30 mouse cellular contexts compared by ENCODE assay signal in the genomic region with DNA sequence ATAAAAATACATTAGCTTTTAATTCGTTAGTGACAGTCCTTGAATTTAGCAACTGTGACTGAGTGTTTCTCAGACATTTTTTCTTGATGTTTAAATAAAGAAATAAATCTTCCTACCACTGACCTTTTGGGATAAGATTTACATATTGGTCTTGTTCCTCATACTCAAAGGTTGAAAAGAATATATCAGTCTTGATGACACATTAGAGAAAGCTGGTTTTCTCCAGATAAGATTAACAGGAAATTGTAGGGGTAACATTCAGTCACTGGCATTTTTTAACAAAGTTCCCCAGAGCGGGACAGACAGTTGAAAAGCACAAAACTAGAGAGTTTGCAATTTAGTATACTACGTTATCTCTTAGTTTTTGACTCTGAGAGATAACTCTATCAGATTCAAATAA. TPM values are rescaled to one million over a fixed set of nuclear protein-coding genes. Genes with fewer than 3 reads are reported as not detected.
"Had no signal": no experiment of that assay in that cellular context is flagged by ENCODE, and none has a peak within 500 bp of the region (broad histone marks: within the 10 kb centered on the region; RNA-seq: fewer than 3 reads in every experiment).

No protein-coding gene starts in this region.

- H3K36me3 ChIP-seq: heart, embryonic 10.5 days; heart, embryonic 12.5 days; heart, embryonic 13.5 days; heart, embryonic 15.5 days; hindbrain, embryonic 10.5 days; hindbrain, embryonic 12.5 days; hindbrain, embryonic 13.5 days; hindbrain, embryonic 15.5 days; intestine, embryonic 15.5 days; kidney, embryonic 15.5 days had no signal

- H3K4me3 ChIP-seq: heart, embryonic 10.5 days; heart, embryonic 12.5 days; heart, embryonic 13.5 days; heart, embryonic 15.5 days; hindbrain, embryonic 10.5 days; hindbrain, embryonic 12.5 days; hindbrain, embryonic 13.5 days; hindbrain, embryonic 15.5 days; intestine, embryonic 15.5 days; kidney, embryonic 15.5 days; layer of hippocampus, adult 2 months; left cerebral cortex, adult 2 months had no signal

- H3K9me3 ChIP-seq: heart, embryonic 10.5 days; heart, embryonic 12.5 days; heart, embryonic 13.5 days; heart, embryonic 15.5 days; hindbrain, embryonic 10.5 days; hindbrain, embryonic 12.5 days; hindbrain, embryonic 13.5 days; hindbrain, embryonic 15.5 days; intestine, embryonic 15.5 days; kidney, embryonic 15.5 days had no signal

- DNase-seq: heart, postnatal 10 days; heart, postnatal 14 days; heart, postnatal 36 days; heart, postnatal 4 days; kidney, adult 11 months; kidney, adult 18-20 months; kidney, adult 2 months; kidney, adult 8-10 months; kidney, postnatal 14 days; kidney, postnatal 25 days; kidney, postnatal 36 days; kidney, postnatal 4 days; layer of hippocampus, adult 9-11 months; layer of hippocampus, postnatal 36 days had no signal

- H3K4me1 ChIP-seq: heart, embryonic 10.5 days; heart, embryonic 12.5 days; heart, embryonic 13.5 days; heart, embryonic 15.5 days; hindbrain, embryonic 10.5 days; hindbrain, embryonic 12.5 days; hindbrain, embryonic 13.5 days; hindbrain, embryonic 15.5 days; intestine, embryonic 15.5 days; kidney, embryonic 15.5 days had no signal

- H3K27ac ChIP-seq: heart, embryonic 10.5 days; heart, embryonic 13.5 days; heart, embryonic 15.5 days; hindbrain, embryonic 10.5 days; hindbrain, embryonic 12.5 days; hindbrain, embryonic 13.5 days; hindbrain, embryonic 14.5 days; hindbrain, embryonic 15.5 days; hindbrain, postnatal 0 days; intestine, embryonic 15.5 days; kidney, embryonic 15.5 days; kidney, postnatal 0 days; layer of hippocampus, adult 2 months; left cerebral cortex, adult 2 months had no signal

- H3K9ac ChIP-seq: heart, embryonic 12.5 days; heart, embryonic 13.5 days; heart, embryonic 15.5 days; hindbrain, embryonic 12.5 days; hindbrain, embryonic 13.5 days; hindbrain, embryonic 14.5 days; hindbrain, embryonic 15.5 days; intestine, embryonic 15.5 days; kidney, embryonic 15.5 days had no signal

- H3K27me3 ChIP-seq: heart, embryonic 12.5 days; heart, embryonic 13.5 days; heart, embryonic 15.5 days; hindbrain, embryonic 12.5 days; hindbrain, embryonic 13.5 days; hindbrain, embryonic 15.5 days; intestine, embryonic 15.5 days; kidney, embryonic 15.5 days had no signal

RNA-seq across cellular contexts. Expression of a gene that starts 39.4 kb away (rescaled TPM):
- polyA plus RNA-seq: inflammation-experienced regulatory T-cells, adult 6 months had no signal
